Mouse (Mus musculus): ENCODE results near the gene Gm17409. TPM values are rescaled to one million over a fixed set of nuclear protein-coding genes. Genes with fewer than 3 reads are reported as not detected.
A peak's percentile ranks its signal among the peaks of the same experiment; 100 is the strongest.

Gene Gm17409
- polyA plus RNA-seq, 1 experiment from 2014 or later: not detected

DNA sequence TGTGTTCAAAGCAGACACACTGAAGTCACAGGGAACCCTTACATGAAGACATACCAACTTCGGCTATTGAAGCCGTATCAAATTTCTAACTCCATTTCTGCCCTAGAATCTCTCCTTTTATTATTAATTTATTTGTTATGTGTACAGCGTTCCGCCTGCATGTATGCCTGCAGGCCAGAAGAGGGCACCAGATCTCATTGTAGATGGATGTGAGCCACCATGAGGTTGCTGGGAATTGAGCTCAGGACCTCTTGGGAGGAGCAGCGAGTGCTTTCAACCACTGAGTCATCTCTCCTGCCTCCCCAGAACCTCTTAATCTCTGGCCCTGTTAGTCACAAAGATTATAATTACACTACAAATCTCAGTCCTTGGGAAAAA lies 12.4 kb upstream of the Gm17409 start:
- Histone ChIP-seq H3K27me3 (no peaks in the 10 kb centered on the region), H3K9me3 (replicated peaks) (no peaks in the 10 kb centered on the region), H3K27ac (no peak overlapping the region), H3K4me3 (replicated peaks) (no peak overlapping the region), H3K4me2 (no peak overlapping the region), H3K4me1 (0 out of 2 replicates have a peak, but pooled peaks cover 4% of the 10 kb centered on the region), H3K36me3 (peaks cover 62% of the 10 kb centered on the region), H3K9ac (no peak overlapping the region)
- 94% methylated on average over 5 of the region's 5 CpGs for WGBS
- ATAC-seq (replicated peaks; ENCODE audit: low FRiP score): no peak

GRCm38 (mm10) chr2:58458820-58459371 lies 11.0 kb upstream of the Gm17409 start:
- peaks cover 70% of the 10 kb centered on the region for H3K36me3 ChIP-seq
- no peak for ATAC-seq (replicated peaks; ENCODE audit: low FRiP score)
- no peak overlapping the region for H3K4me3 ChIP-seq (replicated peaks)
- WGBS: 89% methylated on average over 14 of the region's 14 CpGs
- no peaks in the 10 kb centered on the region for H3K27me3 ChIP-seq
- H3K9ac ChIP-seq: no peak overlapping the region
- no peak overlapping the region for H3K4me2 ChIP-seq
- no peaks in the 10 kb centered on the region for H3K9me3 ChIP-seq (replicated peaks)
- no peak overlapping the region for H3K27ac ChIP-seq
- 0 out of 2 replicates have a peak, but pooled peaks cover 4% of the 10 kb centered on the region for H3K4me1 ChIP-seq

DNA sequence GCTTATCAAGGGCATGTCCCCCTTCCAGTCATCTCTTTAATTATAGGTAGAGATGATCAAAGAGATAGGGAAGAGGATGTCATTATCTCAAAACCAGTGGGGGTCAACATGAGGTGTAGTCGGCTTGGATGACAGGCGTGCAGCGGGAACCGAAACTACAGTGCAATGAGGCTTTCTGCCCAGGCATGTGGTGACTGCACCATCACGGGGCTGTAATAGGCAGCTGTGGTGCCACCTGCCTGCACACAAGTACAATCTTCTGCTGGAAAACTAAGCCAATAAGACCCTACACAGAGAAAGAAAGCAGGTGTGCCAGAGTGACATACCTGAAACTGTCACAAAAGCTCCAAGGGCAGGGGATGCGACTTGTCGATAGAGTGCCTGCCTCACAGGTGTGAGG lies 374 bp downstream of the Gm17409 start:
- Histone ChIP-seq H3K9ac (no peak overlapping the region), H3K27ac (no peak overlapping the region), H3K9me3 (replicated peaks) (no peaks in the 10 kb centered on the region), H3K4me2 (no peak overlapping the region), H3K4me3 (replicated peaks) (no peak overlapping the region), H3K36me3 (peaks cover 76% of the 10 kb centered on the region), H3K4me1 (no peaks in the 10 kb centered on the region), H3K27me3 (no peaks in the 10 kb centered on the region)
- ATAC-seq (replicated peaks; ENCODE audit: low FRiP score): no peak
- 91% methylated on average over 7 of the region's 7 CpGs for WGBS

- Histone ChIP-seq H3K9me3 (replicated peaks) (no peaks in the 10 kb centered on the region), H3K4me3 (replicated peaks) (no peak overlapping the region), H3K36me3 (peaks cover 49% of the 10 kb centered on the region), H3K4me2 (no peak overlapping the region), H3K9ac (no peak overlapping the region), H3K27me3 (no peaks in the 10 kb centered on the region), H3K27ac (no peak overlapping the region), H3K4me1 (no peaks in the 10 kb centered on the region)
- no peak for ATAC-seq (replicated peaks; ENCODE audit: low FRiP score)
- WGBS: 93% methylated on average over 8 of the region's 8 CpGs
These were observed 5.7 kb downstream of the Gm17409 start for GRCm38 (mm10) chr2:58475578-58475977.

DNA sequence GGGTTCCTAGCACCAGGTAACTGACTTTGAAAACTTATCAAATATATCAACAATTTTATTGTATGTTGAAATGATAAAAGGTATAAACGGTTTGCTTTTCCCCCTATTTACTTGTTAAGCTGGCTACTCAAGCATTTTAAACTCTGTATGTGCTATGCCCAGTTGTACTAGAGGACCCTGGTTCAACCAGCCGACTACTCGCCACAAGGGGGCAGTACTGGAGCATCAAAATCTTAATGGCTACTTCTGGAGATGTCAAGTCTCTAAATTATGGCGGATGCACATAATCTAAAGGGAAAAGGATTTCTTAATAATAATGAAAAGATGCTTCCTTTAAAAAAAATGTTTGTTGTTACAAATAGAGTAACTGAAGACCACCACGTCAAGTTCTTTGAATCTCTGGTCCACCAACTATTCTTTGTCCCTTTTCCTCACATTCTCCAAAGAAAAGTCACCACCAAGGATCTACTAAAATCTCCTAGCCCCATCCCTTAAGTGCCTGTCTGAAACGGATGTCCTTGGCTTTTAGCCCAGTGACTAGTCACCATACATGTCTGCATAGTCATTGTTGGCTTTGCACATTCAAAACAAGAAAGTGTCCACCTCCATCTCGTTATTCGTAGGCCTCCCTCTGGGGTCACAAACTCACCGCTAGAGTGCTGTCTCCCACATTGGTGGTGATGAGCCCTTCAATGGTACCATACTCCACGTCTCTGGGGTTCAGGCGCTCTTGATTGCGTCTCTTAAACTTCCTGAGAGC lies 7.2 kb downstream of the Gm17409 start:
- ATAC-seq (replicated peaks; ENCODE audit: low FRiP score): peak; percentile 74; the same call in 1 of the 2 replicates
- no peak overlapping the region for H3K4me3 ChIP-seq (replicated peaks)
- 59% methylated on average over 12 of the region's 12 CpGs for WGBS
- peaks cover 46% of the 10 kb centered on the region for H3K36me3 ChIP-seq
- no peak overlapping the region for H3K27ac ChIP-seq
- peaks cover 2% of the 10 kb centered on the region; the same call in 1 of the 2 replicates for H3K4me1 ChIP-seq
- no peaks in the 10 kb centered on the region for H3K9me3 ChIP-seq (replicated peaks)
- H3K27me3 ChIP-seq: no peaks in the 10 kb centered on the region
- H3K9ac ChIP-seq: no peak overlapping the region
- no peak overlapping the region for H3K4me2 ChIP-seq

DNA sequence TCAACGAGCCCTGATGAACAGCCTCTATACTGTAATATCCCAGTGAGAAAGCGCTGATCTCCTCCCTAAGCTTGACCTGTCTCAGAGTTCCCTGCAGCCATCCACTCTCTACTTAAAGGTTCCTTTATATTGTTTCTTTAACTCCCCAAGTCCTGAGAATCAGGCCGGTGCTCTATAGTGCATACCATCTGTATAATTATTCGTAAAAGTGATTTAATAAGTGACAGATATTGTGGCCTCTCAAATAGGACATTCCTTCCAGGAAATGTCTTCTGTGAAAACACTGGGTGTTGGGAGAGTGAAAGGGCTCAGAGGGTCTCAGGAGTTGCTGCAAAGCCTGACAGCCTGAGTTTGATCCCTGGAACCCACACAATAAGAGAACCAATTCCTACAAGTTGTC lies 8.2 kb downstream of the Gm17409 start:
- H3K36me3 ChIP-seq: peaks cover 40% of the 10 kb centered on the region
- peaks cover 2% of the 10 kb centered on the region; the same call in 1 of the 2 replicates for H3K4me1 ChIP-seq
- H3K4me2 ChIP-seq: no peak overlapping the region
- no peak for ATAC-seq (replicated peaks; ENCODE audit: low FRiP score)
- H3K27me3 ChIP-seq: no peaks in the 10 kb centered on the region
- no peaks in the 10 kb centered on the region for H3K9me3 ChIP-seq (replicated peaks)
- WGBS: 83% methylated on average over 4 of the region's 4 CpGs
- no peak overlapping the region for H3K4me3 ChIP-seq (replicated peaks)
- no peak overlapping the region for H3K9ac ChIP-seq
- H3K27ac ChIP-seq: no peak overlapping the region

GRCm38 (mm10) chr2:58479536-58479935 lies 9.6 kb downstream of the Gm17409 start:
- peaks cover 5% of the 10 kb centered on the region for H3K4me1 ChIP-seq
- H3K27ac ChIP-seq: no peak overlapping the region
- no peak for ATAC-seq (replicated peaks; ENCODE audit: low FRiP score)
- WGBS: 85% methylated on average over 10 of the region's 10 CpGs
- no peak overlapping the region for H3K4me3 ChIP-seq (replicated peaks)
- no peak overlapping the region for H3K4me2 ChIP-seq
- H3K9me3 ChIP-seq (replicated peaks): no peaks in the 10 kb centered on the region
- H3K9ac ChIP-seq: no peak overlapping the region
- no peaks in the 10 kb centered on the region for H3K27me3 ChIP-seq
- peaks cover 28% of the 10 kb centered on the region for H3K36me3 ChIP-seq

- no peak for ATAC-seq (replicated peaks; ENCODE audit: low FRiP score)
- Histone ChIP-seq H3K9me3 (replicated peaks) (no peaks in the 10 kb centered on the region), H3K4me3 (replicated peaks) (no peak overlapping the region), H3K4me2 (no peak overlapping the region), H3K36me3 (peaks cover 21% of the 10 kb centered on the region), H3K9ac (no peak overlapping the region), H3K27ac (no peak overlapping the region), H3K27me3 (no peaks in the 10 kb centered on the region), H3K4me1 (peaks cover 15% of the 10 kb centered on the region)
- 69% methylated on average over 6 of the region's 6 CpGs for WGBS
These were observed 10.8 kb downstream of the Gm17409 start for GRCm38 (mm10) chr2:58480764-58481163.

DNA sequence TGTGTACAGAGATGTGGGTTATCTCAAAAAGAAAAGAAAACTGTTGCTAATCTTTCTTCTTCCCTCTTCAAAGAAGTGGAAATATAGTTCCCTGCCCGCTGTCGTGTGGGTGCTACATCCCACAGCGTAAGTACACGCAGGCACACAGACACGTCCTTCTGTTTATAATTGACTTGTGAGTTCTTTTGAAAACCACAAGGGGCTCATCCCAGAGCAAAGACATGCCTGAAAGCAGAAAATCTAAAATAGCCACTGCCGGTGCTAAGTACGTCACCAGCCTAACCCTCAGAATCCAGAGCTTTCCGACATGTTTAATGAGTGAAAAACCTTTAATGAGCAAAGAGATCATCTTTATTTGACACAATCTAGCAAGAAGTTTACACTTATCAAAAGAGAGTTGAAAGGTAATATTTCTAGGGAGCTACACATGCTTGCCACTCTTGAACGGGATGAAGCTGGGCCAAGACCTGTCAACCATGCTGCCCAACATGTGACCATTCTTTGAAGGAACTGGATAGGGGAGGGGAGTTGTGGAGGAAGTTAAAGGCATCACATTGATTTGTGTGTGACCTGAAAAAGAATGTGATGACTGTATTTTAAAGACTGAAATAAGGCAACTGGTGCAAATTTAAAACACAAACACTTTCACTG lies 11.7 kb downstream of the Gm17409 start:
- Histone ChIP-seq H3K4me2 (no peak overlapping the region), H3K4me1 (peaks cover 20% of the 10 kb centered on the region), H3K9me3 (replicated peaks) (no peaks in the 10 kb centered on the region), H3K27ac (no peak overlapping the region), H3K36me3 (peaks cover 13% of the 10 kb centered on the region), H3K4me3 (replicated peaks) (no peak overlapping the region), H3K9ac (no peak overlapping the region), H3K27me3 (no peaks in the 10 kb centered on the region)
- ATAC-seq (replicated peaks; ENCODE audit: low FRiP score): no peak
- WGBS: 64% methylated on average over 9 of the region's 9 CpGs

DNA sequence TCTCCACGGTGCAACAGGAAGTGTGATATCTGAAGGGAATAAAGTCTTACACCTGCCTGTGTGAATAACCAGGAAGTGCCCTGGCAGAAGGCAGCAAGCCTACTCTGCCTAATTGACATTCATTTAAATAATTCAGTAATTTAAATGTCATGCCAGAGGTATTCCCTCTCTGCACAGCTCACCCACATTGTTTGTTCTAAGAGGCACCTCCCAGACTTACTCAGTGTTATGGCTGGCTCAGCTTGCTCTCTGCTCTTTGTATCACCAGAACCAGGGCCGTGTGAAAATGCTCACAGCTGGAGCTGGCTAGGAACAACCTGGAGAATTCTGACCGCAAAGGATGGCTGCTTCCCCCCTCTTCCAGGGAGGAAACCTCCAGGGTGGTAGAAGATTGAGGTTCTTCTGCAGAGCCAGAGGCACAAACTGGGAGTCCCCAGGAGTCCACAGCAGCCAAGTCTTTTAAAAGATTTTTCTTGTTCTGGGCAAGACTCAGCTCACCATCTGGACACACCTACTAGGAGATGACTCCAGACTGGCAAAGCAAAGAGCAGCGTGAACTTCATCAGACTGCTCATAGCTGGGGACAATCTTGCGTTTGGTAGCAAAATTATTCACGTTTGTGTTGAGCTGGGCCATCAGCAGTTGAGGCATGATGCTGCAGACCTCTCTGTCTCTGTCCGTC lies 14.5 kb downstream of the Gm17409 start:
- Histone ChIP-seq H3K4me1 (peaks cover 25% of the 10 kb centered on the region), H3K9me3 (replicated peaks) (no peaks in the 10 kb centered on the region), H3K4me3 (replicated peaks) (no peak overlapping the region), H3K27ac (no peak overlapping the region), H3K9ac (no peak overlapping the region), H3K36me3 (peaks cover 2% of the 10 kb centered on the region; the same call in 1 of the 2 replicates), H3K27me3 (no peaks in the 10 kb centered on the region), H3K4me2 (no peak overlapping the region)
- no peak for ATAC-seq (replicated peaks; ENCODE audit: low FRiP score)
- WGBS: 59% methylated on average over 7 of the region's 7 CpGs

- no peak overlapping the region for H3K4me3 ChIP-seq (replicated peaks)
- no peaks in the 10 kb centered on the region; the same call in 1 of the 2 replicates for H3K36me3 ChIP-seq
- H3K27ac ChIP-seq: no peak overlapping the region
- H3K9ac ChIP-seq: no peak overlapping the region
- 48% methylated on average over 4 of the region's 4 CpGs for WGBS
- ATAC-seq (replicated peaks; ENCODE audit: low FRiP score): no peak
- H3K27me3 ChIP-seq: no peaks in the 10 kb centered on the region
- H3K4me2 ChIP-seq: no peak overlapping the region
- H3K9me3 ChIP-seq (replicated peaks): no peaks in the 10 kb centered on the region
- H3K4me1 ChIP-seq: peaks cover 25% of the 10 kb centered on the region
These were observed 15.2 kb downstream of the Gm17409 start for GRCm38 (mm10) chr2:58485152-58485551.

DNA sequence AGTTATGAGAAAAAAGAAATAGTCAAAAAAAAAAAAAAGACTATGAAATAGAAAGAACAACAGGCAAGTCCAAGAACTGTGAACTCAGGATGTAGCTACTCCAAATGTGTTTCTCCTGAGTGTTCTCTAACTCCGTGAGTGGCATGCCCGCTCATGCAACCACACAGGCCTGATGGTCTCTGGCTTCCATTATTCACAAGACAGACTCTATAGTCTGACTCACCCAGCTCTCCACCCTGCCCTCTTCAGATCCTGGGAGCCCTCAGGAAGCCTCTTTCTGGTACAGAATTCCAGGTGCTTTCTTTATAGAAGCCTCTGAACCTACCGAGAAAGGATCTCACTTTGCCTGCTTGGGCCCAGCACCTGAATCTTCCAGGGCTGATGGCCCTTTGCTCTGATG lies 15.8 kb downstream of the Gm17409 start:
- H3K27ac ChIP-seq: no peak overlapping the region
- H3K27me3 ChIP-seq: no peaks in the 10 kb centered on the region
- no peak overlapping the region for H3K9ac ChIP-seq
- 85% methylated on average over 3 of the region's 3 CpGs for WGBS
- peaks cover 25% of the 10 kb centered on the region for H3K4me1 ChIP-seq
- H3K4me2 ChIP-seq: no peak overlapping the region
- H3K4me3 ChIP-seq (replicated peaks): no peak overlapping the region
- no peaks in the 10 kb centered on the region for H3K9me3 ChIP-seq (replicated peaks)
- no peak for ATAC-seq (replicated peaks; ENCODE audit: low FRiP score)
- H3K36me3 ChIP-seq: no peaks in the 10 kb centered on the region; the same call in 1 of the 2 replicates

Measured in kidney, embryonic 15.5 days (tissue).